Mouse (Mus musculus) liver, embryonic 14.5 days (tissue): ENCODE measurements around the gene Gpc1. TPM values are rescaled to one million over a fixed set of nuclear protein-coding genes. Genes with fewer than 3 reads are reported as not detected.
A peak's percentile ranks its signal among the peaks of the same experiment; 100 is the strongest.

Source experiments
- ATAC-seq: fragments of 200-750 bp; cut with Nextera tagmentation; 2 replicates; pipeline ENCODE4 v1.8.0; 2017; ENCODE audit warnings: moderate number of reproducible peaks, mild to moderate bottlenecking, moderate library complexity; ENCODE audit not compliant: insufficient read depth
- DNase-seq, 3 experiments: peaks; one replicate each; pipeline ENCODE4 v3.0.0-alpha.2; 2012 to 2013; ENCODE audit warnings: low read depth in 3 of 3, low spot score in 3 of 3
- H3K27ac ChIP-seq: fragments of 300-500 bp; sonication (generic); 2 replicates; pipeline ENCODE4 v1.5.1; 2014; ENCODE audit warnings: moderate library complexity, mild to moderate bottlenecking, control low read depth, inconsistent platforms
- H3K27me3 ChIP-seq: fragments of 300-500 bp; sonication (generic); 2 replicates; pipeline ENCODE4 v1.6.1; 2014; ENCODE audit warnings: mild to moderate bottlenecking, low read length, moderate library complexity; ENCODE audit not compliant: control insufficient read depth, insufficient read depth
- H3K36me3 ChIP-seq: fragments of 300-500 bp; sonication (generic); replicated peaks from 2 replicates; pipeline ENCODE4 v1.6.1; 2014; ENCODE audit warnings: low read depth; ENCODE audit not compliant: control insufficient read depth, insufficient read depth
- H3K4me1 ChIP-seq, 2 experiments: fragments of 200-500 bp in 1 of 2; fragments of 300-500 bp in 1 of 2; sonication (generic) in 1 of 2; replicated peaks; 2 replicates each; pipeline ENCODE4 v1.6.1; 2012 to 2014; ENCODE audit warnings: antibody characterized with exemption in 1 of 2, inconsistent platforms in 1 of 2, low read length in 1 of 2; ENCODE audit not compliant: control insufficient read depth in 2 of 2, insufficient read depth in 2 of 2
- H3K4me2 ChIP-seq: fragments of 300-500 bp; sonication (generic); 2 replicates; pipeline ENCODE4 v1.6.1; 2014; ENCODE audit warnings: low read depth, mild to moderate bottlenecking, control low read depth, moderate library complexity
- H3K4me3 ChIP-seq, 2 experiments: fragments of 200-500 bp in 1 of 2; fragments of 300-500 bp in 1 of 2; sonication (generic) in 1 of 2; 2 replicates each; pipeline ENCODE4 v1.5.1; 2012 to 2014; ENCODE audit warnings: low read depth in 2 of 2, low read length in 2 of 2, mild to moderate bottlenecking in 2 of 2, control low read depth in 1 of 2, inconsistent platforms in 1 of 2, moderate library complexity in 1 of 2; ENCODE audit not compliant: insufficient read depth in 1 of 2
- H3K9ac ChIP-seq: fragments of 300-500 bp; sonication (generic); replicated peaks from 2 replicates; pipeline ENCODE4 v1.6.1; 2014; ENCODE audit warnings: mild to moderate bottlenecking, control low read depth, moderate library complexity
- H3K9me3 ChIP-seq: fragments of 300-500 bp; sonication (generic); 2 replicates; pipeline ENCODE4 v1.6.1; 2016; ENCODE audit warnings: low read length, mixed read lengths; ENCODE audit not compliant: control insufficient read depth
- CTCF ChIP-seq: IDR thresholded peaks from 2 replicates; pipeline ENCODE4 v1.5.1; 2016; ENCODE audit warnings: antibody characterized with exemption, low read depth, control low read depth
- EP300 ChIP-seq: IDR thresholded peaks from 2 replicates; pipeline ENCODE4 v1.6.1; 2016; ENCODE audit warnings: antibody characterized with exemption, low read depth
- WGBS: fragments of 180-500 bp; shearing (Covaris S2); extraction: QIAGEN DNeasy Blood & Tissue Kit; methylation state at CpG from one replicate; pipeline ENCODE4 v1.1.7; 2014; ENCODE audit not compliant: insufficient replicate concordance; 5-methylcytosine and 5-hydroxymethylcytosine counted together
- polyA plus RNA-seq, 2 experiments: library from polyadenylated mRNA; depleted of rRNA in 1 of 2; stranded (reverse) in 1 of 2; unstranded in 1 of 2; fragments of >200 nt; fragmentation: Nextera tagmentation in 1 of 2; extraction: Ambion mirVana in 1 of 2; gene quantifications; 2 replicates each; pipeline versions ENCODE4 v1.2.1 to v1.2.3; 2012 to 2014

Gpc1 gene
- polyA plus RNA-seq, 2 experiments: 1.6 to 1.8 TPM

DNA sequence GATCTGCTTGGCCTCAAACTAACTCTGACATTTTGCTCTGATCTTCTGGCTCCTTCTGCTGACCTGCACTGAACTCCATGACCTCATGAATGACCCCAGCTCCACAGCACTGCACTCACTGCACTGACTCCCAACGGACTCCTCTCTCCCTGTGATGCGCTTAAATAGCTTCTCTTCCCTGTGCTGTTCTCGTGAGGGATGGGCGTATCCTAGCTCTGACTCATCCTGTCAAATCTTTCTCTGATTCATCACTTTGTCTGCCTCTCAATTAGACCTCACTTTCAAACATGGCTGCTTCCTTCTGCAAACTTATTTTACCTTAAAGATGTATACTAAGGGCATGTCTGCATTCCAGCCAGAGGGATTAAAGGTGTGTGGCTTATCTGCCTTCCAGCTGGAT is 21.8 kb upstream of the Gpc1 start:
- 61% methylated on average over 4 of the region's 4 CpGs for WGBS
- H3K4me2 ChIP-seq: no peak overlapping the region
- TF ChIP-seq EP300 (no peak), CTCF (no peak)

DNA sequence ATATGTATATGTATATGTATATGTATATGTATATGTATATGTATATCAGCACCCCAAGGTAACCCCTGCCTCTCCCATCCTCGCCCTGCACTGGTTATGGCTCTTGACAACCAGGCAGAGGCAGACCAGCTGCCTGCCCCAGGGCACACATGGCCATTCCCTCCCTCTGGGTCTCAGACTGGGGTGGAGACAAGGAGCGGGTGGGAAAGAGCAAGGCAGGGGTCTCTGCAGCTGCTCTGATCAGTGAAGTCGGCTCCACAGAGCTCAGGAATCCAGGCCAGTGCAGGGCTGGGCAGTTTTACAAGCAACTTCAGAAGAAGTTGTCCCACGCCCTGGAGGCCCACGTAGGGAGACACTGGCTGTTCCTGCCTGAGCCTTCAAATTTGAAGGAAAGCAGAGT is 17.1 kb upstream of the Gpc1 start:
- Histone ChIP-seq H3K4me3 (no peak overlapping the region), H3K9me3 (no peaks in the 10 kb centered on the region), H3K4me1 (no peaks in the 10 kb centered on the region), H3K36me3 (no peaks in the 10 kb centered on the region), H3K27ac (no peak overlapping the region), H3K27me3 (no peaks in the 10 kb centered on the region), H3K4me2 (no peak overlapping the region), H3K9ac (no peak overlapping the region)
- 59% methylated on average over 5 of the region's 5 CpGs for WGBS
- DNase-seq (no peak), ATAC-seq (no peak)
- no peak for TF ChIP-seq EP300
- TF ChIP-seq CTCF: no peak

More for the DNA sequence above, 21.8 kb upstream of the Gpc1 start:
- H3K9ac ChIP-seq: no peak overlapping the region
- DNase-seq: no peak
- H3K9me3 ChIP-seq: no peaks in the 10 kb centered on the region
- no peaks in the 10 kb centered on the region for H3K36me3 ChIP-seq
- no peaks in the 10 kb centered on the region for H3K4me1 ChIP-seq
- H3K27me3 ChIP-seq: no peaks in the 10 kb centered on the region
- ATAC-seq: no peak
- H3K4me3 ChIP-seq: no peak overlapping the region
- H3K27ac ChIP-seq: no peak overlapping the region

GRCm38 (mm10) chr1:92815100-92815499 is 16.3 kb upstream of the Gpc1 start:
- TF ChIP-seq EP300 (no peak), CTCF (no peak)
- no peak for ATAC-seq
- H3K27ac ChIP-seq: no peak overlapping the region

GRCm38 (mm10) chr1:92815756-92816294 is 15.6 kb upstream of the Gpc1 start:
- ATAC-seq: no peak
- Histone ChIP-seq H3K9ac (no peak overlapping the region), H3K4me1 (no peaks in the 10 kb centered on the region), H3K4me2 (no peak overlapping the region), H3K4me3 (no peak overlapping the region), H3K27ac (no peak overlapping the region), H3K27me3 (no peaks in the 10 kb centered on the region), H3K36me3 (no peaks in the 10 kb centered on the region), H3K9me3 (no peaks in the 10 kb centered on the region)
- 49% methylated on average over 5 of the region's 5 CpGs for WGBS
- TF ChIP-seq CTCF (no peak), EP300 (no peak)
- no peak for DNase-seq

More at GRCm38 (mm10) chr1:92815100-92815499, 16.3 kb upstream of the Gpc1 start:
- H3K4me3 ChIP-seq: no peak overlapping the region
- H3K27me3 ChIP-seq: no peaks in the 10 kb centered on the region
- H3K4me2 ChIP-seq: no peak overlapping the region
- no peak for DNase-seq
- H3K36me3 ChIP-seq: no peaks in the 10 kb centered on the region
- WGBS: 71% methylated on average over 9 of the region's 9 CpGs
- H3K4me1 ChIP-seq: no peaks in the 10 kb centered on the region
- H3K9ac ChIP-seq: no peak overlapping the region
- no peaks in the 10 kb centered on the region for H3K9me3 ChIP-seq

GRCm38 (mm10) chr1:92830626-92831187 is 738 bp upstream of the Gpc1 start:
- Histone ChIP-seq H3K9ac (no peak overlapping the region), H3K9me3 (no peaks in the 10 kb centered on the region), H3K36me3 (no peaks in the 10 kb centered on the region), H3K27me3 (peaks cover 41% of the 10 kb centered on the region), H3K4me2 (peak overlapping the region; percentile 60), H3K4me3 (no peak overlapping the region; a peak in 2 of 4 replicates), H3K4me1 (no peaks in the 10 kb centered on the region), H3K27ac (no peak overlapping the region)
- DNase-seq (no peak), ATAC-seq (no peak)
- 11% methylated on average over 13 of the region's 13 CpGs for WGBS
- TF ChIP-seq CTCF (no peak), EP300 (no peak)
